Mouse (Mus musculus): ENCODE measurements at regions not wholly inside any gene's neighbourhood (a gene's known extent, or its start where the extent isn't known, plus 50 kb on each side); places are given as distances from the start of the nearest gene placed in this dataset.
A peak's percentile ranks its signal among the peaks of the same experiment; 100 is the strongest.

DNA sequence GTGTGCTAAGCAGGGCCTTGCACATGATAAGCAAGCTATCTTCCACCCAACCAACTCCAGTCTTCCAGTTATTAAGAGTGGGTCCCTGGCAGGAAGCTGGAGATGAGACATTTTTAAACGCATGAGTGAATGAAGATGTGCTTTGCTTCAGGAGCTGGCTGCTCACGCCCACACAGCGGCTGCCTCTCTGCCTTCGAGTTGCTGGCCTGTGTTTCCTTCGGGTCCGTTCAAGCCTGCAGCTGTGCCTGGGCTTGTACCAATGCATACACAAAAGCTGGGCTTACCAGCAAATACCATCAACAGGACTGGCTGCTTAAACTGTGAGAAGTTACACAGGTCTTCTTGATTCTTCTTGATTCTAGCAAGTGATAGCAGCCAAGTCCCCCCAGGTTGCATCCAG is 498.7 kb downstream of the Cdh26 start:
- peak; percentile 8 for DNase-seq (ENCODE audit: low spot score)

DNA sequence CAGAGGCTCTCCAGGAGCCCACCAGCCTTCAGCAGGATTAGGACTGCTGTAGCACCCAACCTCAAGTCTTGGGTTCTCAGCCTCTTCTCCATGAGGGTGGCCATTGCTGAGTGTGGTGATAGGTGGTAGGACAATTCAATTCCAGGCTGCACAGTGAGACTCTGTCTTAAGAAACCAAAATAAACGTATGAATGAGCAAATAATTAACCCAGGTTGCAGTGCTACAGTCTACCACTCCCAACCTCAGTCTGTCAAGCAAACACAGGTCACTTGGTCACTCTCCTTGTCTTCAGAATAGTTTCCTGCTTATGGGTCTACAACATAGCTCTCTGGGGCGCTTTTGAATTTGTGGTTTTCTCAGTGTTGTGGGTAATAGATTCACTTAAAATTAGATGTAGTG is 499.8 kb downstream of the Cdh26 start:
- DNase-seq (ENCODE audit: low spot score), result no peak

DNA sequence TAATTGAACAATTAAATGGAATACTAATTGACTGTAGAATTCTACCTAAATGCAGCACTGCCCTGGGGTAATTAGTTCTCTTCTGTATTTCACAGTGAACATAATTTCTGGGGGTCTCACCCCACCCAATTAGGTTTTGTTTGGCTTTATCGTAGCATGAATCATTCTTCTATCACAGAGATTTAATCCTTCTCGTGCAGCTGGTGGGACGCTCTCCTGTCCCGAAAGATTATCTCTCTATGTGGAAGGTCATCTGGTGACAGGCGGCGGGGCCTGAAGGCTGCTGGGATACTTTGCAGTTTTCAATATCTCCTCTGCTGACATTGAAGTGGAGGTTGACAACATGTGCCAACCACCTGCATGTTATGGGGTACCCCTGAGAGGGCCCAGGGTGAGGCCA is 493.8 kb upstream of the Cdh4 start:
- DNase-seq (ENCODE audit: low spot score), result no peak

DNA sequence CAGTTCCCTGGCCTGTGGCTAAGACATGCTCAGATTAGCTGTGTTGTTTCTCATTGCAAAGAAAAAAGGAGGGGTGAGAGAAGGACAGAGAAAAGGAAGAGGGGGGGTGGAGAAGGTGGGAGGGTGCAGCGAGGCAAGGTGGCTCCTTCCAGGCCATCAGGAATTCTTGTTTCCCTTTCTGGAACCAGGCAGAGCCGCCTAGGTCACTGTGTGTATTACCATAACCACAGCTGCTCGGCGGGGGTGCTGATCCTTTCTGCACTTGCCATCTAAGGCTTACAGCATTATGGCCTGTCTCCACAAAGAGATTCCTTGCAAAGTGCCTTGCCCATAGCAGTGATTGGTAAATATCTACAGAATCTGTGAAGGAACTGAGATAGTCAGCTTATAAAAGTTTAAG is 493.1 kb upstream of the Cdh4 start:
- no peak for DNase-seq (ENCODE audit: low spot score)

DNA sequence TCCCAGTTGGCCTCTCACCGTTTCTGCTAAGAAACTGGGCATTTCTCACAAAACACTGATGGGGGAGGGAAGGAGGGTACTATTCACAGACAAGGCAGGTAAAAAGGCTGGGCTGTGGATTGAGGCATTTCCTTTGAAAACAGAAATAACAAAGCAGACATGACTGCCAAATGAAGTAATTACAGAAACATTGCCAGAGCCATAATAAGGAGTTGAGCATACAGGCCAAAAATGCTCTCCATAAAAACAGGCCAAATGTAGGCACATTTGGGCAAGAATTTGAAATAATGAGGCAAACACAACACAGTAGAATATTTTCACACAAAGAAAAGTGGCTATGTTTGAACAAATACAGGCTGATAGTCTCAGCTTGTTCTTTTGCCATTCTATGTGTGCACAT is 491.9 kb upstream of the Cdh4 start:
- DNase-seq (ENCODE audit: low spot score), result no peak

DNA sequence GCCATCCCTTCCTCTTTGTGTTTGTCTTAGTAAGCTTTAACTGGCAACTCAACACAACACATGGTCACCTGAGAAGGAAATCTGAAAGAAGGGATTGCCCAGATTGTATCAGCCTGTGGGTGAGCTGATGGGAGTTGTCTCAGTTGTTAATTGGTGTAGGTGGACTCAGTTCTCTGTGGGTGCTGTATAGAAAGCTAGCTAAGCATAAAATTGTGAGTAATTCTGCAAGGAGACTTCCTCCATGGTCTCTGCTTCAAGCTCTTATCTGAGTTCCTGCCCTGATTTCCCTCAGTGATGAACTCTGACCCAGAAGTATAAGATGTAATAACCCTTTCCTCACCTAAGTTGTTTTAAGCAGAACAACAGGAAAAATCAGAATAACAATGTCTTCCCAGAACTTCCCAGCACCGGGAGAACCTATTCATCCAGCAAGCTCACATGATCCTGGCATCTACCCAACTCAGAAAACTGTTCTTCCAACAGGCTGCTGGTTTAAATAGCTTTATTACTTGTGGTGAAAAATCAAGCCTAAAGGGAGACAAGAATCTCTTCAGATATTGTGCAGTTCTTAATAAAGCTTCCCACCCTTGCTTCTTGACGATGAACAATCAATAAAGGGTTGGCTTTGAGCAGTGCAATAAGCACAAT is 487.7 kb upstream of the Cdh4 start:
- DNase-seq (ENCODE audit: low spot score), result no peak

DNA sequence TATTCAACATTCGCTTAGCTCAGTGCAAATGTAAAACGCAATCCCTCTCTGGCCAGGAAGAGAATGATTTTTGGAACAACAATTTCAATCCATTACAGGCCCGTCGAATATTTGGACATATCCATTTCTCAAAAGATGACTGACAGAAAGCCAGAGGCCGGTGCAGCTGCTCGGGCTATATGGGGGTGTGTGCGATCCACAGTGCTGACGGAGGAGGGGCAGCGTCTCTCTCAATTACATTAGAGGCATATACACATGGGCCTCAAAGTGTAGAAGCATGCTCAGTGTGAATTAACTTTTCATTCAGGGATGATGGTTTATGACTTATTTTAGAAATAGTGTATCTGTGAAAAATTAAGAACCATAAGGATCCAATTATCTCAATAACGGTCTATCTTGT is 483.4 kb upstream of the Cdh4 start:
- DNase-seq (ENCODE audit: low spot score), result no peak

DNA sequence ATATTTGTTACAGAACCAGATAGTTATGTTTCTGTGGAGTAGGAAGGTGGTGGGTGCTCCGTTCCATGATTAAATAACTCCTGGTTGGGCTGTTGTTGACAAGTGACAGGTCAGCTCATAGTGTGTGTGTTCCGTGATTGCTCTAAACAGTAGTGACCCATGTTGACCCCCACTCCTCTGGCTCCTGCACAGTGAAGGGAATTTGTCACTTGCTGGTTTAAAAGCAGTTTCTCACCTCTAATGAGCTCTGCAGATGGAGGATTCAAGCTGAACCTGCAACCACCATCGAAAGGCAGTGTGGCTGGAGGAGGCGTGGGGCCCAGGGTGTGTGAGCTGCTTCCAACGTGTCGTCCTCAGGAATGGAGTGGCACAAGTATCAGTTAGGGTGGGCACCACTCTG is 482.6 kb upstream of the Cdh4 start:
- no peak for DNase-seq (ENCODE audit: low spot score)

DNA sequence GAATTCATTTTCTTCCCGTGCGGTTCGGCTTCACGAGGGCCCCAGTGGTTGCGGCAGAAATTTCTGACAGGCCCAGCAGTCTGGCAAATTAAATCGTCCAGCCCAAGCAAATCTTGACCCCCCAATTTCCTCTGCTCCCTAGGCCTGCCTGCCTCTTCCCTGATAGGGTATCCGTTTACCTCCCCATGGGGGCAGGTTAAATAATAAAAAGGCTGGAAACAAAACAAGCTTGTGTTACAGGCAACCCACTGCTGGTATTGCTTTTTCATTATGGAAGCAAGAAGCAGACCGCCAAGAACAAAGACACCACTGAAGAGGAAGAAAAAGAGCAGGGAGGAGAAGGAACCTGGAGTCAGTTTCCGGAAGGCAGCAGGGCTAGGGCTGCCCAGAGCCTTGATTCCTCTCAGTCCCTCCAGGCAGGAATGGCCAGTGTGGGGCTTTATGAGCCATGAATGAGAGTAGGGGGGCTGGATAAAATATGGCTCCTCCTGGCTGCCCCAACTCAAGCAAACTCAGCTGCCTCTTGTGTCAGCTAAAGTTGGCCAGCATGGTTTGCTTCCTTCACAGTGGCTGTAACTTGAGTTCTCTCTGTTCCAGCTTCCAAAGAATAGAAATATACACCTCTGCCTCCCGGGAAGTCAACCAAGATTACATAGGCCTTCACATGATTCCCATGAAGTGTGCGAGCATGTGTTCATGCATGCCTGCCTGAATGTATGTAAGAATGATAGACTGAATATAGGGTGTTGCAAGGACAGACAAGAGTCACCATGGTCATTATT is 474.5 kb upstream of the Cdh4 start:
- no peak for DNase-seq (ENCODE audit: low spot score)

DNA sequence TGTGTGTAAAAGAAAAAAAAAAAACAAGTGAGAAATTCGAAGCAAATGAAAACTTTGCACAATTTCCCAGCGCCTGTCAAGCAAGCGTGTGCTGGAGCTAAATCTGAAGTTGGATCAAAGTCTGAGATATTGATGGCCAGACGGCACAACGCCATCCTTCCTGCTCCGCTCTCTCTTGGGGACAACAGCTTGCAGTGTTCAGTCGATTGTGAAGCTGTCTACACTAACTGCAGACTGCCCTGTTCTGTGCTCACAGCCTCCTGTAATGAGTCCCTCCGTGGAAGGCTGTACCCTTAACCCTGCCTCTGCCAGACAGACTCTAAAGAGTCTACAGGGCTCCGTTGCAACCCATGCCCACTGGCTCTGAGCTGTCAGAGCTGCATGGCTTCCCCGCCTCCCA is 472.5 kb upstream of the Cdh4 start:
- DNase-seq (ENCODE audit: low spot score), result no peak

DNA sequence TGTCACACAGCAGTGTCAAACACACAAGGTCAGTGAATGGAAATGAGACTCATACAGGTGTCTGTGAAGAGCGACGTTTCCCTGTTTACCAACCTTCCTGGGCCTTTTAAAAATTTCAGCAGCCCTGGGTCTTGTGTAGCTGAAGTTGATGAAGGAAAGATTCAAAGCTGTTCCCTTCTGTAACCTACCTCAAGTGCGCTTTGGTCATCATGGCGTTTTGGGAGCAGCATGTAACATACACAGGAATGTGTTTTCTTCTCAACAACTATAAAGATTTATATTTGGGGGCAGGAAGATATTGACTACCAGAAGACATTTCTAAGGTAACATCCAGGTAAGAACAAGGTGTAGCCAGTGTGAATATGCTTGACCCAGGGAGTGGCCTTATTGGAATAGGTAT is 466.9 kb upstream of the Cdh4 start:
- DNase-seq (ENCODE audit: low spot score), result no peak

DNA sequence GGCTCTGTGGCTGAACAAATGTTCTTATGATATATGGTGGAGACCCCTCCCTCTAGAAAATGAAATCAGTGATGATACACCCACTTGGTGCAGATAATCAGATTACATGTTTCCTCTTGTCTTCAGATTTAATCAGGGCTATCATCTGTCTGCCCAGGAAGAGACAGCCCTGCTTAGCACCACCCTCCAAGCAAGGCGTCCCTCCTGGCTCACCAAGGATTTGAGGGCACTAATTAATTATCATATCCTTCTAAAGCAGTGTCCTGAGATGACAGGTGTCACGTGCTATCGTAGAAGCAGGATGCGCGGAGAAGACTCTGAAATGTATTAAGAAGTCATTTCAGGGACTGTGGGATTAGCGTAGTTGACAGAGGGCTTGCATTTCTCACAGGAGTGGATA is 466.2 kb upstream of the Cdh4 start:
- DNase-seq (ENCODE audit: low spot score), result no peak

DNA sequence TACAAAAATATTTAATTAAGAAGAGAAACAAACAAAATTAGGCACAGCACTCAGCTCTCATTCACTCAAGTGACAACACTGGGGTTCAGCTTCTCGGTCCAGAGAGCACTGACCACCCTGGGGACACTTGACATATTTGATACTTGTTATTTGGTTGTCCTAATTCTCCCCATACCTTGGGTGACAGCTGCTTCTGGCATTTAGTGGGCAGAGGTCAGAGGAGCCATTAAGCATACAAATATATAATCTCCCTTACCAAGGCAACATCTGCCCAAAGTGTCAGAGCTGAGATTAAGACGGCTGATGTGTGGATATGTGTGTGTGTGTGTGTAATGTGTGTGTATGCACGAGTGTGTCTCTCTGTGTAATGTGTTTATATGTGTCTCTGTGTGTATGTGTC is 465.7 kb upstream of the Cdh4 start:
- no peak for DNase-seq (ENCODE audit: low spot score)

DNA sequence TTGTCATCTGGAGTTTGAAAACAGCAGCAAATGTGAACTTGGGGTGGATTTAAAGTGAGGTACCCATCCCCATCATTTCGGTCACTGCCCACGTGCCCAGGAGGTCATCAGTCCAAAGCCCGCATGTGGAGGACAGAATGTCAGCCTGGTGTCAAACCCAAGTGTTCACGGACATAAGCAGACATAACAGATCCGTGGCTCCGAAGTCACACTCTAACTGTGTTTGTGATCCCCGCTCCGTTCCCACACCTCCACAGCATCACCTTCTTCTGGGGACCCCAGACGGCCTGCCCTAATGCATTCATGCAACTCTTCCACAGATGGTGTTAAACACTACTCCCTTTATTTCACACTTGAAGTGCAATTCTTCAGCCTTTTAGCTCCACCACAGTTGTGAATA is 462.8 kb upstream of the Cdh4 start:
- DNase-seq (ENCODE audit: low spot score), result no peak

DNA sequence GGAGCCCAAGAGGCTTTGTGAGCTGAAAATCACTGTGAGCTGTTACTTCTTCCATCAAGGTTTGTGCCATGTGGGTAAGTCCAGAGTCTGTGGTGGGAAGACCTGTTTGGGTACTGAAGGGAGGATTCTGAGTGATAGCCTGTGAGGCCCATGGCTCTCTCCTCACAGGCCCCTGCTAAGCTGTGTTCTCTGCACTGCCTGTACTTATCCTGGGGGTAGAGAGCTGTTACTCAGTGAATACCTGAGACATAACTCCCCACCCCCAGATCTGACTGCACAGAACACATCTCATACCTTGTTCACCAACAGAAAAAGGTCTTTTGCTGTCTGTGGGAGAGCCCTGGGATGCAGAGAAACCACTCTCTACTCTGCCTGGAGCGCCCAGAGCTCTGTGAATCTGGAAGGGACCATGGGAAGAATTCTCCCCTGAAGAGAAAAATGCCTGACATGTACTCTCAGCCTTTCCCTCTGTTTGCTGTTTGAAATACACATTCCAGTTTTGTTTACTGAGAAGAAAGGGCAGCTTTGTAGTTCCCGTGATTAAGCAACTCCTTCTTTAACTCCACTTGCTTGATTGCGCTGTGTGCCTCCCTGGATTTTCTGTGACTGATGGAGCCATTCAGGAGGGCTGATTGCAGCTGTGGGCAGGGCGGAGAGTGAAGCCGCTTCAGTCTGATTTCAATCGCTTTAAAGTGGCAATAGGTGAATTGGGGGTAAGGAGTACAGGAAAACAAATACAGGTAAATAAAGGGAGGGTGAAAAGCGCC is 460.3 kb upstream of the Cdh4 start:
- DNase-seq (ENCODE audit: low spot score), result no peak

DNA sequence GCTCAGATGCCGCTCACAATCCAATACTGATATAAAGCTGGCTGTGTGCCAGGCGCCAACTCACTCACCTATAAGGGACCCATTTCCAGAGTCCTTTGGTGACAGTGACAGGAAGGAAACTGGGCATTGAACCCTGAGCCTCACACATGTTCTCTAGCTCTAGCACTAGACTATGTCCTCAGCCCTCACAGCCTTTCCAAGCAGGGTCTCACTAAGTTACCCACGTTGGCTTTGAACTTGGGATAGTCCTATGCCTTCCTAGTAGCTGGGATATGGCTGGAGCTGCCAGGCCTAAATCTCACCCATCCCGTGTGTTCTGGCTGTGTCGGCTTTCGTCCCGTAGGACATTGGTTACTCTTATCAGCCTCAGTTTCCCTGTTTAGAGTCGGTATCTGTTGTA is 458.4 kb upstream of the Cdh4 start:
- DNase-seq (ENCODE audit: low spot score), result no peak

DNA sequence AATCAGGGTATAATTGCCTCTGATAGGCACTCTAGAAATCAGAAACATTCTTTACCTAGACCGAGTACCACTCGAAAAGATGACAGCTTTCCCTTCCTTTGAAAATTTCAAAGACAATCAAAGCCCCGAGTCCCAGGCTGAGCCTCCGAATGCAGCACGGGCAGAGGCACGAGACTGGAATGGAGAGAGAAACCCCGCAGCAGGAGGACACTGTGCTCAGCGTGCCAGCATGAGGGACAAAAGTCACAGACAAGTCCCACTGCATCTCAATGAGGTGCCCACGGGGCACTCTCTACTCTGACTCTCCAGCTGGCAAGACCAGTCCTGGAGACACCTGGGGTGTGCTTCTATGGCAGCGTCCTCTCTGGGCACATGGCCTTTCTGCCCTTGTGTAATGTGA is 454.3 kb upstream of the Cdh4 start:
- DNase-seq (ENCODE audit: low spot score), result no peak

DNA sequence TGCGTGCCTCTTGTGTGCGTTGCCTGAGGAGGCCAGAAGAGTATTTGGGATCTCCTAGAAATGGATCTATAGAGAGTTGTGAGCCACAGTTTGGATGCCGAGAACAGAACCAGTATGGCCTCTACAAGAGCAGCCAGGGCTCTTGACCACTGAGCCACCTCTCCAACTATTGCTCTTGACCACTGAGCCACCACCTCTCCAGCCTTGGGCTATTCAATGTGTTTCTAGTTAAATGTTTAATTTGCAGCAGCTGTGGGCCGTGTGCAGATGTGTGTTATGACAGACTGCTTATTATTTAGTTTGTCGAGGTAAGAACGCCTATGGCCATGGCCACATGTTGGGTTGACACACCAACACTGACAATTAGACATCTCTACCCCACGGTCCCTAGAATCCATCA is 452.9 kb upstream of the Cdh4 start:
- no peak for DNase-seq (ENCODE audit: low spot score)

DNA sequence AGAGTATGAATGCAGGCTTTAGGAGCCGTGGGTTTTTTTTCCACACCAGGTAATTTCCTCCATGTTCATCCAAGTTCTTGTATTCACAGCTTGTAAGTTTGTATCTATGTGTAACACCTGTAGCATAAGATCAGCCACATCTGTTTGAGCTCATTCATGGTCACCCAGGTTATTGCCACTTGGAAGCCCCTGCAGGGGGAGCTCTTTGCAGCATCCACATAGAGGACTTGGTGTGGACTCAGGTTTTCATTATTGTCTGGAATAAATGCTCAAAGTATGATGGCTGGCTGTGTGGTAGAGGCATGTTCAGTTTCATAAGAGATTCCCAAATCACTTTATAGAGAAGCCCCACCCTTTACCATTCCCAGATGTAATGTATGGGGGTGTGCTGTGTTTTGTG is 452.4 kb upstream of the Cdh4 start:
- no peak for DNase-seq (ENCODE audit: low spot score)

DNA sequence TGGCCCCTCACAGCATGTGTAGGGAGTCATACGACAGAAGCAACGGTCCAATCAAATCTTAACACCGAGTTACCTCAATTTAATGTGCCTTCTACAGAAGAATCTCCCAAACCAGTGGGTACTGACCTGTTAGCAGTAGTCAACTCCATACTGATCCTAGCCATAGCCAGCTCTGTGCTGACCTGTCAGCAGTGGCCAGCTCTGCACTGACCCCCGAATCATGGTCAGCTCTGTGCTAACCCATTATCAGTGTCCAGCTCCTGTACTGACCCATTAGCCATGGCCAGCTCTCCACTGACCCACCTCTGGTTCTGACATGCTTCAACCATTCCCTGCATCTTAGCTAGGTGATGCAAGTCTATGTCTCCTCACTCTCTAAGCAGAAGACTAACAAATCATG is 451.3 kb upstream of the Cdh4 start:
- no peak for DNase-seq (ENCODE audit: low spot score)

DNA sequence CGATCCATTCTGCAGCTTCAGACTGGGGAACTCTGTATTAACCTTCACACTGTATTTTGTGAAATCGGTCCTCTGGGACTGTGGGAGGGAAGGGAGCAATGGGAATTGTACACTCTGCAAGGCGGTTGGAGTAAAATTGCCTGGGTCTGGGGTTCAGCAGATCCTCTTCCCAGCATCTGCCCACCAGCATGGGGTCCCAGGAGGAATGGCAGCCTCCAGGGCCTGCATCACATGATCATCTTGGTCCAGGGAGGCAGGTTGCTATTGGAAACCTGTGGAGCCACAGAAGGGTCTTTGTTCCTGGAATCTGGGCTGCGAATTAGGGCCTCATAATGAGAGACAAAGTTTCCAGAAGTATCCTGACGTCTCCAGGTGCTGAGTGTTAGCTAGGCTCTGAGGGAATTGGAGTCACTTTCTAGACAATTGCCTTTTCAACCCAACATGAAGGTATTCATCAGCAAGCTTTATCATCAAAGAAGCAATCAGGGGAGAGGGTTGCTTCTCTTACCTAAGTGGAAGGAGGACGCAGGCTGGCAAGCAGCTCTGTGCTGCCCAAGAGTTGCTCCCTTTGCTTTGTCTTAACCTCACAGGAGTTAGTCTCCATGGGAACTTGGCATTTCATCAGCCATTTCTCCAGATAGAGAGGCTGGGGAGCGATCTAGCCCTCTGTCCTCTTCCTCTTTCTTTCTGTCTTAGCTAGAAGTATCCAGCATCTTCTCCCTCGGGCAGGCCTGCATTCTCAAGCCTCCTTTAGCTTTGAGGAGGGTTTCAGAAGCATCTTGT is 449.7 kb upstream of the Cdh4 start:
- no peak for DNase-seq (ENCODE audit: low spot score)

DNA sequence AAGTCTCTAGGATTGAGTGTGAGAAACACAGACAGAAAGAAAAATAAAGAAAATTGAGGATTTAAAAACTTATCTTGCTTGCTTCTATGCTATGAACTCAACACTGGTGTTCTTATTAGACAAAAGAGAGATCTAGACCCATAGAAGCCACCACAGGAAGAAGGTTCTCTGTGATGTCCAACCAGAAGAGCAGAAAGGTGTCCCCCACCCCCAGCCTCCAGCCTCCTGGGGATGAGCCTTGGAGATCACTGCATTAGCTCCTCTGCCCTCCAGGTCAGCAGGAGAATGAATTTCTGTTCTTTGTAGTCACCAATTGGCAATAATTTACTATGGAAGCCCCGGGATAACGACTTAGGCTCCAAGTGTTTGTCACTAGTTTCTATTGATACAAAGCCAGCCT is 444.3 kb upstream of the Cdh4 start:
- no peak for DNase-seq (ENCODE audit: low spot score)
